Mouse (Mus musculus): ENCODE measurements around the gene Olfr46.
"Not testable (repeated sequence)": the region's sequence is repeated elsewhere in the genome, so short reads cannot be mapped to it uniquely, and the experiment has no call there.

The Olfr46 gene

DNA sequence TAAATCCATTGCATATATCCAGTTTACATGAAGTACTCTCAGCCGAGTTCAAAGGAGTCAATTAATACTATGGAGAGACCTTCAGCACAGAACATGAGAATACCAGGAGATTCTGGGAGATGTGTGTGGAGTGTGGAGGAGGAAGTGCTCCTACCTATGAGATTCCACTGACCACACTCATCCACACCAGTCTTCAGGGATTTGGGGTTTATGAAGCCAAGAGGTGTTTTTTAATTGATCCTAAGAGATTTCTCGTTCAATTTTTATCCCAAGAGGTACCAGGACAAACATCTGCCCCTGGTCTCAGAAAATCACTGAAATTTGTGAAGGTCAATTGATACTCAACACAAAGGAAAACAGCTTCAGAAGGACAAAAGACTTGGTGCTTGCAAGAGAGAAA, at the start of gene Olfr46:
Olfr46 (plus strand) TSS at position 301 of the 400 bp plus-strand sequence.
- not testable (repeated sequence) for DNase-seq (ENCODE audit: low read depth)

DNA sequence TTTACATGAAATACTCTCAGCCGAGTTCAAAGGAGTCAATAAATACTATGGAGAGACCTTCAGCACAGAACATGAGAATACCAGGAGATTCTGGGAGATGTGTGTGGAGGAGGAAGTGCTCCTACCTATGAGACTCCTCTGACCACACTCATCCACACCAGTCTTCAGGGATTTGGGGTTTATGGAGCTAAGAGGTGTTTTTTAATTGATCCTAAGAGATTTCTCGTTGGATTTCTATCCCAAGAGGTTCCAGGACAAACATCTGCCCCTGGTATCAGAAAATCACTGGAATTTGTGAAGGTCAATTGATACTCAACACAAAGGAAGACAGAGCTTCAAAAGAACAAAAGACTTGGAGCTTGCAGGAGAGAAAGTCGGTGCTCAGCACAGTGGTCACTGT, 33.5 kb upstream of the Olfr46 start, which contains the start of gene Olfr538:
Olfr538 (plus strand) TSS at position 301 of the 400 bp plus-strand sequence.
- no peak for DNase-seq (ENCODE audit: low read depth)

DNA sequence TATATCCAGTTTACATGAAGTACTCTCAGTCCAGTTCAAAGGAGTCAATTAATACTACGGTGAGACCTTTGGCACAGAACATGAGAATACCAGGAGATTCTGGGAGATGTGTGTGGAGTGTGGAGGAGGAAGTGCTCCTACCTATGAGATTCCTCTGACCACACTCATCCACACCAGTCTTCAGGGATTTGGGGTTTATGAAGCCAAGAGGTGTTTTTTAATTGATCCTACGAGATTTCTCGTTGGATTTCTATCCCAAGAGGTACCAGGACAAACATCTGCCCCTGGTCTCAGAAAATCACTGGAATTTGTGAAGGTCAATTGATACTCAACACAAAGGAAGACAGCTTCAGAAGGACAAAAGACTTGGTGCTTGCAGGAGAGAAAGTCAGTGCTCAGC, 27.6 kb downstream of the Olfr46 start, which contains the start of gene Olfr61:
Olfr61 (plus strand) TSS at position 301 of the 400 bp plus-strand sequence.
- not testable (repeated sequence) for DNase-seq (ENCODE audit: low read depth)

DNA sequence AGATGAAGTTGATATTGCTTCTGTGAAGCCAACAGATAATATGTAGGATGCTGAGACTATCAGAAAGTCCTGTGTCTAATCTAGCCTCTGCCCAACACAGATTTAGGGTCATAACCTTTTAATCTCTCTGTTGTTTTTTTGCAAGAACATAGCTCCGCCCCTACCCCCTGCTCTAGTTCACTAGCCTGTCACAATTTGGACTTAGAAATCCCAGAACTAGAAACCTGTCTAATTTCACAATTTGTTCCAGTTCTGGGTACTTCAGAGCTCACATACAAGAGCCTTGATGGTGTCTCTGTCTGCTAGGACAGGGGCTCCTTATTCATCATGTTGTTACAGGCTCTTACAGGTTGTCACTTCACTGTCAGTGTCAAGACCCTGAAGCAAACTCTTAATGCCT, 29.5 kb downstream of the Olfr46 start:
- no peak for DNase-seq (ENCODE audit: low read depth)

DNA sequence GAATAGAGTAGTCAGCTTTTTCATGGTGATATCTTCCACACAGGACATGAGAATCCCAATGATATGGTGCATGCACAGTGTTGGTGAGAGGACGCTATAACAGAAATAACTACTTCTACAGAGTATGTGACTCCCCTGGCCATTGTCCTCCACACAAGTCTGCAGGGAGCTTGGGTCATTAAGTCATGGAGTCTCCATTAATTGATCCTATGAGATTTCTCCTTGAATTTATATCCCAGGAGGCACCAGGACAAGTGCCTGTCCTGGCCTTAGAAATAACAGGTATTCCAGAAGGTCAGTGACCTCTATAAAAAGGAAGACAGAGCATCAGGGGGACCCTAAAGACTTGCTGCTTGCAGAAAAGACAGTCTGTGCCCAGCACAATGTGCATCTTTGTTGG, 45.1 kb downstream of the Olfr46 start, which contains the start of gene Olfr53:
Olfr53 (plus strand) TSS at position 301 of the 400 bp plus-strand sequence.
- no peak for DNase-seq (ENCODE audit: low read depth)

DNA sequence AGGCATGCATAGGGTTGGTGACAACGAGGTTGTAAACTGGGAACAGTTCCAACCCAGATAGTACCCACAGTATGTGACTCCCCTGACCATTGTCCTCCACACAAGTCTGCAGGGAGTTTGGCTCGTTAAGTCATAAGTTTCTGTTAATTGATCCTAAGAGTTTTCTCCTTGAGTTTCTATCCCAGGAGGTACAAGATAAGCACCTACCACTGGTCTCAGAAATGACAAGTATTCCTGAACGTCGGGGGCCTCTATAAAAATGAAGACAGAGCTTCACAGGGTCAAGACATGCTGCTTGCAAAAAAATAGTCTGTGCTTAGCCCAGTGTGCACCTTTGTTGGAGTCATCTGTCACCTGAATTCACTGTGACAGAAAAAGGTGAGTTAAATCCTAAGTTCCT, 58.6 kb downstream of the Olfr46 start, which contains the start of gene Olfr539:
Olfr539 (plus strand) TSS at position 301 of the 400 bp plus-strand sequence.
- DNase-seq (ENCODE audit: low read depth) = no peak
